Mouse (Mus musculus): ENCODE results near the gene Sox4.

DNA sequence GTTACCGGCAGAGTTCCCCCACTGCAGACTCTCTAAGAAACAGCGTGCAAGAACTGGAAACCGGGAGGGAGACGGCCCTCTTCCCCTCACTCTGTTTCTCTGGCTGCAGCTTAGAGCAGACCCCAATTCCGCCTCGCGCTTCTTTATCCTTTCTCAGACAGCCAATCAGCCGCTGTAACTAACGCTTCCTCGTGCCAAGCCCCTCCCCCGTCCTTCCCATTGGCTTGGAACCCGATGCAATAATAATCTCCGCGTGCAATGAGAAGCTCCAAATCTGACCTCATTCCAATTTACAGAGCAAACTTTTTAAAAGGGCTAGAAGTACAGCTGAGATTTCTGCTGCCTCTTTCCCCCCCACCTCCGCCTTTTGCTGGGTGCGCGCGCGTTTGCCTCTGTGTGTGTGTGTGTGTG, at the start of gene Sox4:
- TF ChIP-seq MYOG (IDR thresholded peaks at IDR 0.05; ENCODE audit: control insufficient read depth in 1 of 3, insufficient read depth in 1 of 3, insufficient read length in 2 of 3, low read depth in 2 of 3) (no peak), MAX (IDR thresholded peaks at IDR 0.05; ENCODE audit: low read depth) (no peak), USF1 (IDR thresholded peaks at IDR 0.05; ENCODE audit: low read depth) (no peak), POLR2A (IDR thresholded peaks at IDR 0.05; ENCODE audit: insufficient read length, low read depth) (peak; percentile 92), MYOD1 (IDR thresholded peaks at IDR 0.05; ENCODE audit: control insufficient read depth in 1 of 3, insufficient read length in 2 of 3, low read depth in 2 of 3) (no peak), SRF (IDR thresholded peaks at IDR 0.05; ENCODE audit: control insufficient read depth, insufficient read length, low read depth) (no peak), E2F4 (IDR thresholded peaks at IDR 0.05; ENCODE audit: insufficient read depth) (no peak), TCF3 (IDR thresholded peaks at IDR 0.05; ENCODE audit: insufficient read length, low read depth) (no peak), POLR2AphosphoS2 (IDR thresholded peaks at IDR 0.05; ENCODE audit: insufficient read length, low read depth) (peak; percentile 92), CEBPB (IDR thresholded peaks at IDR 0.05; ENCODE audit: insufficient read depth, poor library complexity, severe bottlenecking) (0 out of 2 replicates have a peak, but pooled peaks have one; percentile 0), REST (IDR thresholded peaks at IDR 0.05; ENCODE audit: insufficient read depth, insufficient read length) (no peak)
